Mouse (Mus musculus) G1E (cell line): ENCODE measurements around the gene 4930432K21Rik.

Source experiments
- CTCF ChIP-seq: IDR thresholded peaks from 2 replicates; pipeline ENCODE4 v1.5.1; 2012; ENCODE audit warnings: low read depth, low read length, inconsistent platforms, mixed read lengths
- GATA1 ChIP-seq: IDR thresholded peaks from 2 replicates; pipeline ENCODE4 v1.6.1; 2012; ENCODE audit warnings: borderline replicate concordance, low read length, inconsistent platforms, mixed read lengths
- POLR2AphosphoS5 ChIP-seq: IDR thresholded peaks from 2 replicates; pipeline ENCODE4 v1.6.1; 2012; ENCODE audit warnings: low read depth, low read length, inconsistent platforms; ENCODE audit not compliant: insufficient replicate concordance
- TAL1 ChIP-seq: conservative IDR thresholded peaks from 2 replicates; pipeline ENCODE4 v1.6.1; 2012; ENCODE audit warnings: low read depth, low read length, inconsistent platforms, mixed read lengths

- TF ChIP-seq TAL1 (no peak), CTCF (no peak), GATA1 (no peak), POLR2AphosphoS5 (no peak)
These were observed 30.8 kb downstream of the 4930432K21Rik start for GRCm38 (mm10) chr8:84178592-84178991.
